Mouse (Mus musculus): ENCODE data around the gene Msmo1. TPM values are rescaled to one million over a fixed set of nuclear protein-coding genes. Genes with fewer than 3 reads are reported as not detected.

Msmo1 gene
- polyA plus RNA-seq, 1 experiment from 2014 or later: 80.8 TPM

DNA sequence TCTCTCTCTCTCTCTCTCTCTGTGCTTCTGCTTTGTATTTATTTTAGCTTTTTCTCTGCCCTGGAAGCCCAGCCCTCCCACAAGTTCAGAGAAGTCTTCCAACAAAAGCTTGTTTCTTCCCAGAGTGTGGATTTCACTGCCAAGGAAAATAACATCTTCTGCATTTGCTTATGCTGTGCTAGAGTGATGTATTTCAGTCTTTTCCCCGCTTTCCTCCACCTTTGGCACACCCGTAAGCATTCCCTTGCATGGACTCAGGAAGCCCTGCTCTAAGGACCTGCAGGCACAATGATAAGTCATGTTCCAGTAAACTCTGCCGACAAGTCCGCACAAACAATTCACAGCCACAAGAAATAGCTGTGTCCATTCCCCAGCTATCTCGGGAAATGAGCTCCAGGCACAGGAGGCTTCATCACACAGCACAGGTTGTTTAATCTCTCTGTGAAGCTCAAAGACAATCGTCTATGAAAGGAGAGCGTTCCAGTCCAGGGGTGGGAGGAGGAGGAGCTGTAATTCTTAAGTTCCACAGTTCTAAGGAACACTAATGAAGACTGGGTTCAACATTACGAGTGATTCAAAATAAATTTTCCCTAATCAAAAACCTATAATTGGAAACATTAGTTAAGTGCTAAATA lies 58.5 kb downstream of the Msmo1 start:
- Histone ChIP-seq H3K9me3 (ENCODE audit: control insufficient read depth, low read length) (0 out of 2 replicates have a peak, but pooled peaks cover 6% of the 10 kb centered on the region), H3K27me3 (replicated peaks; ENCODE audit: control insufficient read depth, insufficient read depth, low read length) (no peaks in the 10 kb centered on the region), H3K36me3 (ENCODE audit: control insufficient read depth, insufficient read depth, low read length) (no peaks in the 10 kb centered on the region), H3K9ac (ENCODE audit: low read depth, low read length) (no peak overlapping the region), H3K4me1 (ENCODE audit: control insufficient read depth, insufficient read depth, low read length) (no peaks in the 10 kb centered on the region), H3K4me3 (ENCODE audit: low read depth, low read length) (no peak overlapping the region), H3K27ac (replicated peaks; ENCODE audit: low read depth, low read length) (0 out of 2 replicates have a peak overlapping the region, but pooled peaks have one; percentile 2), H3K4me2 (ENCODE audit: low read depth, low read length) (peak overlapping the region; percentile 25; the same call in 1 of the 2 replicates)
- 54% methylated on average over 8 of the region's 8 CpGs for WGBS
- peak; percentile 59 for DNase-seq (ENCODE audit: low spot score)
- ATAC-seq (ENCODE audit: low read depth): peak; percentile 60; the same call in 1 of the 2 replicates

DNA sequence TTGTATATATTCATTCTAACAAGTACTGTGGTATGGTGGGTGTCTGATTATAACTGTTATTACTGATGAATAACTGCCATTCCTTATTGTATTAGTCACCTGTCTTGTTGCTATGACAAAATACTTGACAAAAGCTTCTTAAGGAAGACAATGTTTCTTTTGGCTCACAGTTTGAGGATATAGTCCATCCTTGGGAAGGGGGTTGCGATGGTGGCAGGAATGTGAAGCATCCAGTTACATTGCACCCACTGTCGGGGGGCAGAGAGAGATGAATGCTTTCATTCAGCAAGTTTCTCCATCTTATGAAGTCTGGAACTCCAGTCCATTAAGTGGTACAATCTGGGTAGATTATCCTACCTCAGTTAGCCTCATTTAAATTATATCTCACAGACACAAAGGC lies 60.7 kb downstream of the Msmo1 start:
- no peaks in the 10 kb centered on the region for H3K27me3 ChIP-seq (replicated peaks; ENCODE audit: control insufficient read depth, insufficient read depth, low read length)
- H3K4me2 ChIP-seq (ENCODE audit: low read depth, low read length): no peak overlapping the region
- H3K4me1 ChIP-seq (ENCODE audit: control insufficient read depth, insufficient read depth, low read length): no peaks in the 10 kb centered on the region
- no peaks in the 10 kb centered on the region for H3K36me3 ChIP-seq (ENCODE audit: control insufficient read depth, insufficient read depth, low read length)
- H3K4me3 ChIP-seq (ENCODE audit: low read depth, low read length): no peak overlapping the region
- 55% methylated on average over 2 of the region's 2 CpGs for WGBS
- ATAC-seq (ENCODE audit: low read depth) (no peak), DNase-seq (ENCODE audit: low spot score) (no peak)
- H3K27ac ChIP-seq (replicated peaks; ENCODE audit: low read depth, low read length): no peak overlapping the region
- 0 out of 2 replicates have a peak, but pooled peaks cover 6% of the 10 kb centered on the region for H3K9me3 ChIP-seq (ENCODE audit: control insufficient read depth, low read length)
- H3K9ac ChIP-seq (ENCODE audit: low read depth, low read length): no peak overlapping the region

DNA sequence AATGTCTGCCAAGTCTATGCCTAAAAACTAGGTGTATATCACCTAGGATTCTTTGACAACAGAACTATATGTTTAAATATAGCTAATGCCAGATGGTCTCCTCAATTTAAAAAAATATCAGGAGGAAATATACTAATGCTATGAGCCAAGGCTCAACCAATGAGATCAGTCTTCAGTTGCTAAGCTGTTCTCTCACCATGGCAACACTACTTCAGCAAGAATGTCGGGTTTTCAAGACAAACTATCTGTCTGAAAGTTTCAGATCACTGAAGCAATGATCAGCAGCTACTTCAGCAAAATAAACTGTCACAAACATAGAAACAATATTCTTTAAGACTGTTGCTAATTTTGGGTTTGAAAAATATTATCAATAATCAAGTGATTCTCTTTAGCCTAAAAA lies 61.7 kb downstream of the Msmo1 start:
- H3K4me2 ChIP-seq (ENCODE audit: low read depth, low read length): no peak overlapping the region
- H3K36me3 ChIP-seq (ENCODE audit: control insufficient read depth, insufficient read depth, low read length): no peaks in the 10 kb centered on the region
- H3K9ac ChIP-seq (ENCODE audit: low read depth, low read length): no peak overlapping the region
- WGBS: 39% methylated on average over 1 of the region's 1 CpGs
- H3K27ac ChIP-seq (replicated peaks; ENCODE audit: low read depth, low read length): no peak overlapping the region
- ATAC-seq (ENCODE audit: low read depth): no peak
- no peak for DNase-seq (ENCODE audit: low spot score)
- H3K27me3 ChIP-seq (replicated peaks; ENCODE audit: control insufficient read depth, insufficient read depth, low read length): no peaks in the 10 kb centered on the region
- 0 out of 2 replicates have a peak, but pooled peaks cover 6% of the 10 kb centered on the region for H3K9me3 ChIP-seq (ENCODE audit: control insufficient read depth, low read length)
- H3K4me1 ChIP-seq (ENCODE audit: control insufficient read depth, insufficient read depth, low read length): no peaks in the 10 kb centered on the region
- no peak overlapping the region for H3K4me3 ChIP-seq (ENCODE audit: low read depth, low read length)

Other genes with a start within 250 kb of the Msmo1 start
- 204 and 228 TPM in 2 replicates for gene Cpe, start 40.7 kb downstream of the Msmo1 start, polyA plus RNA-seq (2014; fragmentation: Nextera tagmentation; extraction: Ambion mirVana)
- gene Klhl2, start 116.2 kb upstream of the Msmo1 start, polyA plus RNA-seq (2014; fragmentation: Nextera tagmentation; extraction: Ambion mirVana): 10.4 and 13.2 TPM in 2 replicates
- 23.2 and 25.5 TPM in 2 replicates for gene Tmem192, start 213.4 kb upstream of the Msmo1 start, polyA plus RNA-seq (2014; fragmentation: Nextera tagmentation; extraction: Ambion mirVana)